Mouse (Mus musculus): ENCODE measurements around the gene Ccdc88c.

The Ccdc88c gene

DNA sequence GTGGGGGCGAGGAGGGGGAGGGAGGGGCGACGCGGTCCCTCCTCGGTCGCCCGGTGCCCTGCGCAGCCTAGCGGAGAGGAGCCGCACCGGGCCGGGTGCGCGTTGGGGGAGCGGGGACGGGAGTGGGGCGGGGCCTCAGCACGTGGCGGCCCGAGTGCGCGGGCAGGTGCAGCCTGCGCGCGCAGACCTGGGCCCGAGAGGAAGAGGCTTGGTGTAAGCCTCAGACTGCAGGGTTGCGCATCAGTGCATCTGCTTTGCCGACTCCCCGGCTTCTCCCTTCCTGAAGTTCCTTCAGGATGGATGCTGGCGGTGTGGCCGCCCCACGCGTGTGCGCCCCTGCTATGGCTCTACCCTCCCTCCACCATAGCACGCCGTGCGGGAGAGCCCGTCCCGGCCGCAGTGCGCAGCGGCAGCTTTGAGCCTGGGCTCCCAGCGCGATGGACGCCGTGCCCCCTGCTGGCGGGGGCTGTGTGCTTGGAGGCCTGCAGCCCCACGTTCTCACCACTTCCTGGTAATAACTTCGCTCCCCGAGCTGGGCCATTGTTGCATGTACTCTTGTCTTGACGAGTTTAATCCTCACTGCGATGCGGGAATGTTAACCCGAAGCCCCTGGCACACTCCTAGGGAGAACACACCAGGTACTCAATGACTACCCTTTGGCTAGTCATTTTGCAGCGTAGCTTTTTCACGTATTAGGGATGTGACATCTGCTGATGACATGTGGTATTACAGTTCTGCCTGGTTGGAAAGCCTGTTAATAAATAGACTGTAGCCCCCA is at the start of gene Ccdc88c:
Gene Ccdc88c, minus strand, starts transcription at position 103 of the 778 bp plus-strand sequence.
- DNase-seq (ENCODE audit: low read depth) = peak; percentile 51

DNA sequence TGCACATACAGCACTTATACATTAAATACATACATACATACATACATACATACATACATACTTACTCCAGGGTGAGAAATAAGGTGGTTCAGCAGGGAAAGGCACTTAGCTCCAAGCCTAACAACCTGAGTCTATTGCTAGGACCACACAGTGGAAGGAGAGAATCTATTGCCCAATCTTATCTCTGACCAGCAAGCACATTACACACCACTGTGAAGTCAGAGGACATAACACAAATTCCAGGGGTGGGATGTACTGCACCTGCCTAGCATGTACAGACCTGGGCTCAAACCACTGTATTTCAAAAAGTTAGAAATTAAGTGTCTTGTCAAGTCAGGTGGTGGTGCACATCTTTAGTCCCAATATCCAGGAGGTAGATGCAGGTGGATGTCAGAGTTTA is 49.1 kb upstream of the Ccdc88c start:
- no peak for DNase-seq (ENCODE audit: low read depth)

- DNase-seq (ENCODE audit: low read depth) = no peak
Measured at GRCm38 (mm10) chr12:101075433-101075832, 46.6 kb upstream of the Ccdc88c start.

GRCm38 (mm10) chr12:101074821-101075429 is 46.1 kb upstream of the Ccdc88c start:
- no peak for DNase-seq (ENCODE audit: low read depth)

DNA sequence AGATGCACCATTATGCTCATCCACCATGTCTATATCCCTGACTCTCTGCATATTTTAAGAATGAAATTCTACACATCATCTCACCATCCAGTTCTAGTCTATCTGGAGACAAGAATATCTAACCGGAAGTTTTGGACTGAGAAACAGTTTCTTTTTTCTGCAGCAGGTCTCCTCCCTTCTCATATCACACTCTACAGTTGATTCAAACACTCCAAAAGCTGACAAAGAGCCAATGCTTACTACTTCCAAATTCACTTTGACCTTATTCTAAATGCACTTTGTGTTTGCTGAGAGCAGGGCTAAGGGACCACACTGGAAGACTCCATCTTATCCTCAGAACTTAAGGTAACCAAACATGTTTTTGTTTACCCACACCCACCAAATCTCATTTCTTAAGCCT is 41.0 kb upstream of the Ccdc88c start:
- DNase-seq (ENCODE audit: low read depth) = no peak

GRCm38 (mm10) chr12:101066329-101066728 is 37.5 kb upstream of the Ccdc88c start:
- DNase-seq (ENCODE audit: low read depth) = no peak

GRCm38 (mm10) chr12:101039956-101040355 is 11.1 kb upstream of the Ccdc88c start:
- DNase-seq (ENCODE audit: low read depth) = no peak

GRCm38 (mm10) chr12:101028247-101028953 is 456 bp downstream of the Ccdc88c start:
- no peak for DNase-seq (ENCODE audit: low read depth)

DNA sequence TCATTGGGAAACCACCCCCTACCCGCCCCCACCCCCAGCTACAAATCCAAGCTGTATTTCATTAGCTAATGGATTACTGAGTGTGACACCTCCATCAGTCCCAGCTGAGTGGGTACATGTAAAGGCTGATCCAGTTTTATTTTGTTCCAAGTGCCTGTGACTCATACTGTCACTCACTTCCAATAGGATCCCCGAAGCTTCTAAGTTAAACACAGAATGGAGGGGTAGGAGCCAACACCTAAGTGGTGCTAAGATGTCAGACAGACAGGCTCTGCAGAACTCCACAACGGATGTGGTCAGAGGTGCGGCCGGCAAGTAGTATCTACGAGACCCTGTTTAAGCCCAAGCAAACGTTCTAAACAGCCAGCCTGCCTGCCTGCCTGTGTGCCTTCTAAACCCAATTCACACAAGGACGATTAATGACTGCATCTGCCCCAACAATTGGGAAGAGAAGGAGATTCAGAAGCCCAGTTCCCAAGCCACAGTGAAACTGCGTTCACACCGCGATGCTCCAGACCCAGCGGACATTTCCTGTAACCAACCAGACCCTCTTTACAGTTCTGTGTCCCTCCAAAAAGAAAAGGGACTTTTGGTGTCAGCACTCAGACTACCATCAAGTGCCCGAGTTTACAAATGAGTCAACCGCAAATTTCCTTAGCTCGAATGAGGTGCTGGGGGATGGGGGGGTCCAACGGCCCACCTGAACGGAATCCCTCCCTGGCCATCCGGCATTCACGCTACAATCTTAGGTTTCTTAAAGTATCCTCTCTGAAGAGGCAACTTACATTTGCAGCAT is 1.2 kb downstream of the Ccdc88c start:
- DNase-seq (ENCODE audit: low read depth) = no peak

GRCm38 (mm10) chr12:101026946-101027345 is 1.9 kb downstream of the Ccdc88c start:
- no peak for DNase-seq (ENCODE audit: low read depth)

DNA sequence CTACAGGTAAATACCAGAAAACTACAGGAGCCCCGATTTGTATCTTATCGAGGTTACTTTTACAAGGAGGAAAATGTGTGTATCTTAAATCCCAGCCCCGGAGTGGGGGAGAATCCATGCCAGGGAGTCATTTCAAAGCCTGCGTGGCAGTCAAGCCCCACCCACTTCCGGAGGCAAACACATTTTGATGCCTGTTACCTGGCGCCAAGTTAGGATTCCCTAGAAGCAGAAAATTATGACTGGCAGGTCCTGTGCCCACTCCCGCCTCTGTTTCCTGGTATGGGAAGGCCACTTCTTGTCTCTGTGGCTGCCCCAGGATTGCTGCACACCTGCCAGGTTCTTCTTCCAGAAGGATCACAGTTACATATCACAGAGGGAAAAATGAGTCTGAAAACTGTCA is 2.3 kb downstream of the Ccdc88c start:
- DNase-seq (ENCODE audit: low read depth) = no peak

DNA sequence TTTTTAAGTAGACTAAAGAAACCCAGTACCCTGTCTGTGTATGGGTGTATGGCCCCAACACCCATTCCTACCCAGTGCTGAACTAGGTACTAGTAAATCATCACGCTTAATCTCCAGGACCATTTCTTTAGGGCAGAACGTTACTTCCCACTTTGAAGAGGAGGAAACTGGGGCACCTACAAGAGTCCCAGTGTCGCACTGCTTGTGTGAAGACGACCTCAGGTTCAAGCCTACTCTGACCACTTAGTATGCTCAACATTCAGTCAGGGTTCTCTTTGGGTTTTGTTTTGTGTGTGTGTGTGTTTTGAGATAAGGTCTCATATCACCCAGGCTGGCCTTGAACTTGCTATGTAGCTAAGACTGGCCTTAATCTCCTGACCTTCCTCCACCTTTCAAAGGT is 2.8 kb downstream of the Ccdc88c start:
- DNase-seq (ENCODE audit: low read depth) = no peak

GRCm38 (mm10) chr12:101025379-101025778 is 3.5 kb downstream of the Ccdc88c start:
- DNase-seq (ENCODE audit: low read depth) = no peak

DNA sequence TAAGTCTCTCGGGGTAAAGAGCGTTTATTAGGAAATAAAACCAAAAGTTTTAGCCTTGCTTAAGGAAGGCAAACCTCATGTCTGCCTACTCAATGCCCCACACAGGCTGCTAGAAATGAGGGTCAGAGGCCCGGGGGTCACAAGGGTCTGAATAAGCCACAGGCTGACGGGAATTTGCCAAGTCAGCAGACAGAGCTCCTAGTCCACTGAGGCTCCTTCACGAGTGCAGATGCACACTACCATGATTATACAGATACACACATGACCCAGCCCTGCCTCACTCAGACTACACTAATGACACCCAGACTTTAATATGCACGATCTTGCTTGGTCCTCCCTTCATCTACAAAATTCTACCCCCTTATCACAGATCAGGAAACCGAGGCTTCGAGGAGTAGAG is 4.0 kb downstream of the Ccdc88c start:
- DNase-seq (ENCODE audit: low read depth) = no peak

GRCm38 (mm10) chr12:101023143-101023542 is 5.7 kb downstream of the Ccdc88c start:
- no peak for DNase-seq (ENCODE audit: low read depth)

DNA sequence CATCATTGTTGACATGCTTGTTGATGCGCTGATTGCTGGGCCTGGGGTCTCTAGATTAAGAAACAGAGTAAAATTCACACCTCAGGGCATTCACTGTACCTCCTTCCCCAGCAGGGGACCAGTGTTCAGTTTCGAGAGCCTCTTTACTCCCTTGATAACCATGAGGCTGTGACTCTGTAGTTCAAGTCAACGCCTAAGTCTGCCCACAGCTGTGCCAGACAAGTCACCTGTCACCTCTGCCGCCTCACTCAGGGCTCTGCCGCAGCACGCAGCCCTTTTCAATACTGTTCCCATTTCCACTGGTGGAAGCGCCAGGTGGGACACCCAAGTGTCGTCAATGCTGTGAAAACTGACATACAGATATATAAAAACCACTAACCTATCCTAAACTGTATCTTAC is 6.5 kb downstream of the Ccdc88c start:
- no peak for DNase-seq (ENCODE audit: low read depth)

- no peak for DNase-seq (ENCODE audit: low read depth)
Measured at GRCm38 (mm10) chr12:101021484-101022226, 7.2 kb downstream of the Ccdc88c start.

DNA sequence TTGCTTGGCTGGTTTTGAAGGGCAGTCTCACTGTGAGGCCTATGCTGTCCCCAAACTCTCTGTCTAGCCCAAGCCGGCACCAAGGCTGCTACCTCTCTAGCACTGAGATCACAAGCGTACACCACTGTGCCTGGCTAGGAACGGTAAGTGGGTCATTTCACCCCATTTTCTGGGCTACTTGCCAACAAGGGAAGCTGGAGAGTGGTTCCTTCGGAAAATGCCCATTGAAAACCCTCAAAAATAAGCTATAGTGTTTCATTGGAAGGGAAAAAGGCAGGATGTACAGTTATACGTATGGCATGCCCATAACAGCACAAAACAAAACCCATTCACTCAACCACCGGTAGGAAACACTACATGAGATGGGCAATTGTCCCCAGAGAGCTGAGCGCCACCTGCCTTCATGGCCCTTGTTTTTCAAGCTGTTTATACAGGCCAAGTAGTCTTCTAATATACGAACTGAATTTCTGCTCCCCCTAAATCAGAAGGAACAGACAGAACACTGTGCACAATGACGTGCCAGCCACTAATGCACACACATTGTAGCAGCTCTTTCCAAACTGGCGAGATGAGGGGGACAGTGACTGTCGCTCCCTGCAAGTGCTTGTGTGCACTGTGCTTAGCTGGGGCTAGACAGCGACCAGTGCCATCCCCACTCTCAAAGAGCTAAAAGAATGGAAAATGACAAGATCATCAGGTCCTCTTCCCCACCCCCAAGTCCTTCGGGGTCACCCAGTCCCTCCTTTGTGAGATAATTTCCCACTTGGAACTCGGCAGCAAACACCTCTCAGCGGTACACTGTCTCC is 8.4 kb downstream of the Ccdc88c start:
- no peak for DNase-seq (ENCODE audit: low read depth)

DNA sequence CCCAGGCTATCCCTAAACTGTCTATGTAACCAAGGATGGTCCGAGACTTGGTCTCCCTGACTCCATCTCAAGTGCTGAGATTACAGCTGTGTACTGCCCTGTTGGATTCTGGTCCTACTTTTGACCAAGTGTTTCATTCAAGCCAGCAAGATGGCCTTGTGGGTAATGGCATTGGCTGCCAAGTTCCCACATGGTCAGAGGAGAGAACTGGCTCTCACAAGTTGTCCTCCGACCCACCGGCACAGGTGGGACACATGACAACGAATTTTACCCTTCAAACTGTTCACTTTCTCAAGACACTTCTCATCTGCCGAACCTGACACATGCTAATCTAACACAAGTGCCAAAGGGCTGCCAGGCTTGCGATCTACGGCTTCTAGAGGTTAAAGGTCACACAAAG is 9.4 kb downstream of the Ccdc88c start:
- no peak for DNase-seq (ENCODE audit: low read depth)

GRCm38 (mm10) chr12:101019031-101019430 is 9.8 kb downstream of the Ccdc88c start:
- no peak for DNase-seq (ENCODE audit: low read depth)

- DNase-seq (ENCODE audit: low read depth) = no peak
Measured at GRCm38 (mm10) chr12:101017971-101018371, 10.9 kb downstream of the Ccdc88c start.
